Mouse (Mus musculus): ENCODE results near the gene Diaph2. TPM values are rescaled to one million over a fixed set of nuclear protein-coding genes. Genes with fewer than 3 reads are reported as not detected.
A peak's percentile ranks its signal among the peaks of the same experiment; 100 is the strongest.

Diaph2 gene
- polyA plus RNA-seq, 1 experiment: 0.16 TPM

DNA sequence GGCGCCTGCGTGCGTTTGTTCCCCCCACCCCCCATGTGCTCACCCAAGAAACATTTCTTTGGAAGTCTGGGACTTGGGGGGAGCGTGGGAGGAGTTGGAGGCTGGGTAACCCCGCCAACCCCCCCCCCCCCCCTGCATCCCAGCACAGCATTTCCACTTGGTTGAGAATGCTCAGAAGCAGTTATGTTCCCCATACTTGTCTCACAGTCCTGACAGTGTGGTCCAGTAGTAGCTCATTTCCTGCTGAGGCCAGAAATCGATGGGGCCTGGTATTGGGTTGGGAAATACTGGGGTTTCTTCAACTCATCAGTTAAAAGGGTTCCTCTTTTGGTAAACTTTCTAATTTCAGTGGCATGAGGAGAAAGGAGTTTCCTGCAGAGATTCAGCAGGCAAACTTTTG is 1.1 kb downstream of the Diaph2 start:
- 0 out of 2 replicates have a peak, but pooled peaks cover 7% of the 10 kb centered on the region for H3K9me3 ChIP-seq
- no peaks in the 10 kb centered on the region for H3K36me3 ChIP-seq (replicated peaks; ENCODE audit: low read length)
- 0 out of 2 replicates have a peak, but pooled peaks cover 4% of the 10 kb centered on the region for H3K4me1 ChIP-seq
- H3K4me3 ChIP-seq (replicated peaks): peak overlapping the region; percentile 91
- TF ChIP-seq FLI1 (IDR thresholded peaks at IDR 0.05; ENCODE audit: low read length): no peak
- no peak for TF ChIP-seq GATA1 (IDR thresholded peaks at IDR 0.05; ENCODE audit: borderline replicate concordance, low read length)
- peaks cover 14% of the 10 kb centered on the region for H3K27me3 ChIP-seq (replicated peaks)

DNA sequence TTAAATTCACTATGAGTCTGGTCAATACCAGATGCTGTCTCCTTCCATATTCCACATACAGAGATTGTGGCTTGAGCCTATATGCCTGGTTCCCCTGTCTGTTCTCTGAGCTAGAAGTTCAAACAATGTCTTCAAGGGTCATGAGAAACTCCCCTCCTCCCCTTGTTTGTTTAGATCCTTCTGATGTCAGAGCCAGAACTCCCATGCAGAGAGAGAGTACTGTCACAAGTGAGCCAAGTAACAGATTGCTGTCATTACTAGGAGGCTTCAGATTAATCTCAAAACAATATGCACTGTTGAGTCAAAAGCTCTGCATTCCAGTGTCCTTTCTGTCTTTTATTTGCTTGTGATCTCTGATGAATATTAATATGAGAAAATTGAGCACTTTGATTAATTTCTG is 7.1 kb downstream of the Diaph2 start:
- H3K4me1 ChIP-seq: no peaks in the 10 kb centered on the region
- no peak for TF ChIP-seq FLI1 (IDR thresholded peaks at IDR 0.05; ENCODE audit: low read length)
- no peak for TF ChIP-seq GATA1 (IDR thresholded peaks at IDR 0.05; ENCODE audit: borderline replicate concordance, low read length)
- no peak overlapping the region for H3K4me3 ChIP-seq (replicated peaks)
- no peaks in the 10 kb centered on the region for H3K9me3 ChIP-seq
- H3K27me3 ChIP-seq (replicated peaks): no peaks in the 10 kb centered on the region
- H3K36me3 ChIP-seq (replicated peaks; ENCODE audit: low read length): no peaks in the 10 kb centered on the region

DNA sequence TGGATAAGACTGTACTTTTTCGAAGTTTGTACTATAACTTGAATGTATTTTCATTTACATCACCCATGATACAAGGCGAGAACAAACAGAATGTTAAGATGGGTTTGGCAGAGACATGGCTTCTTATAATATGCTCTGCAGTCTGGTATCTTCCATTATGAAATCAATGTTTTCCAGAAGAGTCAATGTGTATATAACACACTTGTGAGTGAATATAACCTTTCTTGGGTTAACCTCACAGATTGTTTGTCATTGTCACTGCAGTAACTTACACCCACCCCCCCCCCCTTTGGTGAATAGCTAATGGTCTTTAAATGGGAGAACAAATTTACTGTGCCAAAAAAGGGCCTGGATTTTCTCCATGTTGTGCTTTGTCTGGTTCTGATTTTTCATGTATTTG is 13.1 kb downstream of the Diaph2 start:
- Histone ChIP-seq H3K9me3 (no peaks in the 10 kb centered on the region), H3K4me1 (no peaks in the 10 kb centered on the region), H3K27me3 (replicated peaks) (no peaks in the 10 kb centered on the region), H3K4me3 (replicated peaks) (no peak overlapping the region), H3K36me3 (replicated peaks; ENCODE audit: low read length) (no peaks in the 10 kb centered on the region)
- TF ChIP-seq GATA1 (IDR thresholded peaks at IDR 0.05; ENCODE audit: borderline replicate concordance, low read length): no peak
- TF ChIP-seq FLI1 (IDR thresholded peaks at IDR 0.05; ENCODE audit: low read length): no peak

DNA sequence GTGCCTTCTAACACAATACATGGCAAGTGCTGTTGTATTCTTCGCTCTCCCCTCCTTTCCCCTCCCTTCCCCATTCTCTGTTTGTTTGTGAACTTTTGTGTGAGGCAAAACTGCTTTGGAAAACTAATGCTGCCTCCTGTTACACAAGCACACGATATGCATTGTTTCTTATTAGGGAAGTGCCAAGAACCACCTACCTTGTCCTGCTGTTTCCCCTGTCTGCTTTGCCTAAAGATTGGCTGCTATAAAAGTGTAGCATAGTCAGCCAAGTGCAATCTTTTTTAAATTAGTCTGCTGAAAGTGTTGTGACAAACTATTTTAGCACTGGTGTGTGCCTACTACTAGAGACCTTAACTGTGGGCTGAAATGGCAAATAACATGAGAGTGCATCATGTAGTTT is 15.8 kb downstream of the Diaph2 start:
- no peak overlapping the region for H3K4me3 ChIP-seq (replicated peaks)

DNA sequence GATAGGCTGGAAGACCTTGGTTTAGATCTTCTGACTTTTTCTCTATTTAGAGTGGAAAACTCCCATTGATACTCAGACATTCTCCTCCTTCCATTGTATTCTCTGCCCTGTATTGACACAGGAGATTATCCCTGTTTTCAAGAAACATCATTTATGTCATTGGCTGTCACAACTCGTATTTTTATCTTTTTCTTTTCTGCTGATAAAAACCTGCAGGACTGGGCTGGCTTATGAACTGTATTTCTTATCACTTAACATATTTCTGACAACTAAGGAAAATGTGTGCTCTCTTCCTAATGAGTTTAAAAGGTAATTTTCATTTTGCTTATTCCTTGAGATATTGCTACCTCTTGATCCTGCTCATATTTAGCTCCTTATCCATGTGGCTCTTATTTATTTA is 17.3 kb downstream of the Diaph2 start:
- H3K27me3 ChIP-seq (replicated peaks): no peaks in the 10 kb centered on the region
- H3K36me3 ChIP-seq (replicated peaks; ENCODE audit: low read length): no peaks in the 10 kb centered on the region
- no peaks in the 10 kb centered on the region for H3K4me1 ChIP-seq
- no peak for TF ChIP-seq FLI1 (IDR thresholded peaks at IDR 0.05; ENCODE audit: low read length)
- no peak for TF ChIP-seq GATA1 (IDR thresholded peaks at IDR 0.05; ENCODE audit: borderline replicate concordance, low read length)
- H3K9me3 ChIP-seq: no peaks in the 10 kb centered on the region
- H3K4me3 ChIP-seq (replicated peaks): no peak overlapping the region

More for the DNA sequence above, 15.8 kb downstream of the Diaph2 start:
- Histone ChIP-seq H3K9me3 (no peaks in the 10 kb centered on the region), H3K27me3 (replicated peaks) (no peaks in the 10 kb centered on the region), H3K36me3 (replicated peaks; ENCODE audit: low read length) (no peaks in the 10 kb centered on the region), H3K4me1 (no peaks in the 10 kb centered on the region)
- no peak for TF ChIP-seq FLI1 (IDR thresholded peaks at IDR 0.05; ENCODE audit: low read length)
- TF ChIP-seq GATA1 (IDR thresholded peaks at IDR 0.05; ENCODE audit: borderline replicate concordance, low read length): no peak

DNA sequence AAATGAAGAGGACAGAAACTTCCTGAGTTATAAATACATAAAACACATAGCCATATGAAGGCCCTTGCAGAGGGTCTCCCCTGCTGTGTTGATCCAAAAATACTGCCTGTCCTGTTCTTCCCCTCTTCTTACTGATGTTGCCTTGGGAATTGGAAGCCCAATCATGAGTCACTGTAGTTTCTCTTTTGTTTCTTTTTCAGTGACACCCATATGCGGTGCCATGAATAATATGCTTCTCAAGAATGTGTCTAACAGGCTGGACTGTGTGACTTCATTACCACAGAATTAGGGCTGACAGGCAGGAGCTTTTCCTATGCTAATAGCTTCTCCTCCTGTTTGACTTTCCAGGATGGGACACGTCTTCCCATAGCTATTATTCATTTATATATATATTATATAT is 21.1 kb downstream of the Diaph2 start:
- Histone ChIP-seq H3K4me3 (replicated peaks) (no peak overlapping the region), H3K27me3 (replicated peaks) (no peaks in the 10 kb centered on the region), H3K9me3 (no peaks in the 10 kb centered on the region), H3K36me3 (replicated peaks; ENCODE audit: low read length) (no peaks in the 10 kb centered on the region), H3K4me1 (no peaks in the 10 kb centered on the region)
- TF ChIP-seq GATA1 (IDR thresholded peaks at IDR 0.05; ENCODE audit: borderline replicate concordance, low read length): no peak
- no peak for TF ChIP-seq FLI1 (IDR thresholded peaks at IDR 0.05; ENCODE audit: low read length)

DNA sequence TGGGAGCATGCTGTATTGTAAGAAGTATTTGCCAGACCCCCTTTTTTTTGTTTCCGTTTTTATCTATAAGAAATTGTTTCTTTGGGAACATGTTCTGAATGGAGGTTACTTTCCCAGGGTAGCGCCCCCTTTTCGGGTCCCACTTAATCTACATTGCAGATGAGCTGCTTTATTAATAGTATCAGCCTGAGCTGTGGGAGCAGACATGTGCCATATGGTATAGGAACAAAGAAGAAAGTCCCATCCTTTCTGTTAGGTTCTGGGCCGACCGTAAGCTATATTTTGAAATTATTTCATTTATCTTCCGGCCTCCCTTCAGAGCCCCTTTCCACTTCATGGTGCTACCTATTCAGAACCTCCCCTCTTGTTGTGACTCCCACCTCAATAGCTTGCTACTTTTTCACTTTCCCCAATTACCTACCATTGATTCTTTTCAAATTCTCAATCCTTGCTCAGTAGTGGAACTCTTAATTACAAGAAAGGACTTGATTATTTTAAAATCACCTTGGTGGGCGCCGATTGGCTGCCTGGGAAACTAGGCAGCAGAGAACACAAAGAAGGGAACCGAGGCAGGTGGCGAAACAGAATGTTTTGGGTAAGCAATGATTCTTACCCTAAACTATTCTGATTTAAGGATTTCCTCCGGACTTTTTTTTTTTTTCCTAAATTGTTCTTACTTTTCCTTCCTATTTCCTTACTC is 24.2 kb downstream of the Diaph2 start:
- H3K36me3 ChIP-seq (replicated peaks; ENCODE audit: low read length): no peaks in the 10 kb centered on the region
- H3K4me3 ChIP-seq (replicated peaks): no peak overlapping the region
- H3K4me1 ChIP-seq: no peaks in the 10 kb centered on the region; the same call in 1 of the 2 replicates
- TF ChIP-seq FLI1 (IDR thresholded peaks at IDR 0.05; ENCODE audit: low read length) (no peak), GATA1 (IDR thresholded peaks at IDR 0.05; ENCODE audit: borderline replicate concordance, low read length) (no peak)
- no peaks in the 10 kb centered on the region for H3K27me3 ChIP-seq (replicated peaks)
- H3K9me3 ChIP-seq: no peaks in the 10 kb centered on the region

DNA sequence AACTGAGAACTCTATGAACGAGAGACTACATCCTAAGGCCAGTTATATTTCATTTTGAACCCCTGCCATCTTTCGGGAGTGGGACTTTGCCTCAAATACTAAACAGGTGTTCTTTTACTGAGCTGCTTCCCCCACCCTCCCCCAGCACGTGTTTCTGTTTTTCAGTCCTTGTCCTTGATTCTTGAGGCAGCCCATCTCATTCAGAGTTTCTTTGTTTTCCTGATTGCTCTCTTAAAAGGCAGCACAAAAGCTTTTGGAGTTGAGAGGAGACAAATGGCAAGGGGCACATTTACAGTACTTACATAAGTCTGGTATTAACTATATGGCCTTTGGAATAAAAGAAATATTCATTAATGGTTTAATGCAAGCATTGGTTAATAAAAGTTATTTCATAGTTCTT is 24.9 kb downstream of the Diaph2 start:
- H3K36me3 ChIP-seq (replicated peaks; ENCODE audit: low read length): no peaks in the 10 kb centered on the region
- TF ChIP-seq FLI1 (IDR thresholded peaks at IDR 0.05; ENCODE audit: low read length): no peak
- no peak overlapping the region for H3K4me3 ChIP-seq (replicated peaks)
- H3K27me3 ChIP-seq (replicated peaks): no peaks in the 10 kb centered on the region
- no peaks in the 10 kb centered on the region; the same call in 1 of the 2 replicates for H3K4me1 ChIP-seq
- no peaks in the 10 kb centered on the region for H3K9me3 ChIP-seq

DNA sequence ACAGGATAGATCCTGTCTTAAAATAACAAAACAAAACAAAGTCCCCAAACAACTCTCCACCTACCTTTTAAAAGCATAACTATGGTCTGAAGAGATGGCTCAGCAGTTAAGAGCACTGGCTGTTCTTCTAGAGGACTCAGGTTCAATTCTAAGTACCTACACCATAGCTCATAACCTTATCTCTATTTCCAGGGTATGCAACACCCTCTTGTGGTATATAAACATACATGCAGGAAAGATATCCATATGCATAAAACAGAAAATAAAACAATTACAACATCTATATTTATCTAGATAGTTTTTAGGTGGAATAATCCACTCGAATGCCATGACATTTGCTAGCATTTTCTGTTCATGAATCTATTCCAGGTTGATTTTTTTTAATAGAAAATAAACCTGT is 27.2 kb downstream of the Diaph2 start:
- TF ChIP-seq GATA1 (IDR thresholded peaks at IDR 0.05; ENCODE audit: borderline replicate concordance, low read length) (no peak), FLI1 (IDR thresholded peaks at IDR 0.05; ENCODE audit: low read length) (no peak)
- no peaks in the 10 kb centered on the region for H3K27me3 ChIP-seq (replicated peaks)
- H3K36me3 ChIP-seq (replicated peaks; ENCODE audit: low read length): no peaks in the 10 kb centered on the region
- H3K4me1 ChIP-seq: no peaks in the 10 kb centered on the region; the same call in 1 of the 2 replicates
- no peak overlapping the region for H3K4me3 ChIP-seq (replicated peaks)
- no peaks in the 10 kb centered on the region for H3K9me3 ChIP-seq

DNA sequence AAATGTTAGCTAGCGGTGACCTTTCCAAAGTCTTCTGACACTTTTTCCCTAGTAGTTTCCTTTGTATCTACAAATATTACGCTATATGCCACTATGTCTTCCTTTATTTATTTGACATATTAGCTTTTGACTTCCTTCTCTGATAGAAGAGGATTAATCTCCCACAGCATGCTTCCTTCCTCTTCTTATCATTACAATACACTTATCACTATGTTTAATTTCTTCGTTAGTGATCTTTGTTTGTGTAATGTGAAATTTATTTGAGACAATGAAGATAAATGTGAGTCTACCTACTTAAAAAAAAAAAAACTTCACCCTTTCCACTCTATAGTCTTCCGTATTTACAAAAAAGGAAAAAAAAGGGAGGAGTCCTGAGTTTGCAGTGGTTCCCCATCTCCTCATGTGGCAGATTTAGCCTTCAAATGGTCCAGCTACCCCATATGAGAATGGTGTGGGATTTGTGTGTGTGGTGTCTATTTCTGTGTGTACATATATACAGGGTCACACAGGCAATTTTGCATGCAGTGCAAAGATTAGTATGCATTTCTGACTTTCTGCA is 27.9 kb downstream of the Diaph2 start:
- H3K4me1 ChIP-seq: no peaks in the 10 kb centered on the region; the same call in 1 of the 2 replicates
- no peak for TF ChIP-seq FLI1 (IDR thresholded peaks at IDR 0.05; ENCODE audit: low read length)
- TF ChIP-seq GATA1 (IDR thresholded peaks at IDR 0.05; ENCODE audit: borderline replicate concordance, low read length): no peak
- H3K36me3 ChIP-seq (replicated peaks; ENCODE audit: low read length): no peaks in the 10 kb centered on the region
- H3K4me3 ChIP-seq (replicated peaks): no peak overlapping the region
- H3K9me3 ChIP-seq: no peaks in the 10 kb centered on the region
- H3K27me3 ChIP-seq (replicated peaks): no peaks in the 10 kb centered on the region

Data from megakaryocyte, embryonic 14.5 days (primary cell).